Comparison of ENCODE assay signal across 25 mouse cellular contexts in the genomic region with DNA sequence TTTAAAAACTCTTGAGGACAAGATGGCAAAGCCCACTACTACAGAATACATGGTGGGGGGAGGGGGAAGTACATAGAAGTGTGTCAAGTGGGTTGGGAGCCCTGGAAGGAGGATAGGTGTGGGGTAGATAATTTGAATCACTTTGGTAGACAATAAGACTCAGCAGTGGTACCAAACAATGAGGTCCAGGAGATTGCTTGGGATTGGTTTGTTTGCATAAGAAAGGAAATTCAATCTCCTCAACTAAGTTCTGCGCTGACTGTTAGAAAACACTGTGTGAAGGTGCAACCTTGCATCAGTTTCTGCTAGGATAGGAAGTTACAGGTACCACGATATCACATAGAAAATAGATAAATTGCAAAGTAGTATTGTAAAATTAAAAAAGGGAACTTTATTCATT.
DNase-seq lines count a peak whose midpoint lies in the region; ATAC-seq and TF ChIP-seq lines count a peak whose summit lies in the region.
"Had no signal": no experiment of that assay in that cellular context is flagged by ENCODE, and none has a peak within 500 bp of the region (broad histone marks: within the 10 kb centered on the region; RNA-seq: fewer than 3 reads in every experiment).

No protein-coding gene starts in this region.

- no peak for TF ChIP-seq POLR2A in ES-Bruce4 (IDR thresholded peaks at IDR 0.05; ENCODE audit: insufficient read depth, low read length)

- 62% methylated on average over 2 of the region's 2 CpGs for WGBS in lung, postnatal 0 days
- WGBS in hindbrain, embryonic 10.5 days: 66% methylated on average over 2 of the region's 2 CpGs
- 54% methylated on average over 2 of the region's 2 CpGs for WGBS in midbrain, embryonic 13.5 days

- no peaks in the 10 kb centered on the region for H3K36me3 ChIP-seq in ES-Bruce4 (ENCODE audit: control insufficient read depth, insufficient read depth, low read length, poor library complexity, severe bottlenecking)
- H3K36me3 ChIP-seq in lung, postnatal 0 days (ENCODE audit: insufficient read depth, low read length): no peaks in the 10 kb centered on the region
- H3K36me3 ChIP-seq in hindbrain, embryonic 10.5 days: no peaks in the 10 kb centered on the region
- H3K36me3 ChIP-seq in midbrain, embryonic 13.5 days: no peaks in the 10 kb centered on the region
- H3K36me3 ChIP-seq: embryonic facial prominence, embryonic 13.5 days; embryonic facial prominence, embryonic 15.5 days; forebrain, embryonic 10.5 days; forebrain, embryonic 15.5 days; G1E had no signal

- peak; percentile 92 for DNase-seq in ES-CJ7 (ENCODE audit: low read depth, low spot score)
- DNase-seq in R1 (ENCODE audit: low read depth, low spot score): peak; percentile 90
- DNase-seq in ZHBTc4 (ENCODE audit: low read depth, low spot score): peak; percentile 74
- DNase-seq in lung, postnatal 0 days (ENCODE audit: low spot score): no peak
- DNase-seq in hindbrain, embryonic 10.5 days (ENCODE audit: low spot score): no peak
- DNase-seq: adrenal gland, adult 2 months; adrenal gland, postnatal 10 days; adrenal gland, postnatal 25 days; cerebellum, adult 11 months; cerebellum, adult 18-20 months; cerebellum, adult 8-10 months; cerebellum, adult 9-11 months; cerebellum, postnatal 14 days; cerebellum, postnatal 36 days; embryo, embryonic 11 days had no signal

- no peak overlapping the region for H3K4me3 ChIP-seq in ES-Bruce4 (ENCODE audit: low read depth, low read length)
- H3K4me3 ChIP-seq in lung, postnatal 0 days (ENCODE audit: low read depth, low read length): no peak overlapping the region
- no peak overlapping the region for H3K4me3 ChIP-seq in hindbrain, embryonic 10.5 days
- H3K4me3 ChIP-seq in midbrain, embryonic 13.5 days (replicated peaks): no peak overlapping the region
- H3K4me3 ChIP-seq: embryonic facial prominence, embryonic 13.5 days; embryonic facial prominence, embryonic 15.5 days; erythroblast, embryonic 14.5 days; forebrain, embryonic 10.5 days; forebrain, embryonic 13.5 days; forebrain, embryonic 15.5 days had no signal

- no peaks in the 10 kb centered on the region for H3K4me1 ChIP-seq in ES-Bruce4 (ENCODE audit: control insufficient read depth, insufficient read depth, low read length)
- no peaks in the 10 kb centered on the region for H3K4me1 ChIP-seq in lung, postnatal 0 days (ENCODE audit: insufficient read depth, low read depth, low read length)
- H3K4me1 ChIP-seq in hindbrain, embryonic 10.5 days (replicated peaks): no peaks in the 10 kb centered on the region
- no peaks in the 10 kb centered on the region for H3K4me1 ChIP-seq in midbrain, embryonic 13.5 days (replicated peaks)
- H3K4me1 ChIP-seq: embryonic facial prominence, embryonic 13.5 days; embryonic facial prominence, embryonic 15.5 days; forebrain, embryonic 10.5 days; forebrain, embryonic 13.5 days; forebrain, embryonic 15.5 days had no signal

- H3K4me2 ChIP-seq in lung, postnatal 0 days (replicated peaks; ENCODE audit: low read depth, low read length): no peak overlapping the region
- no peak overlapping the region for H3K4me2 ChIP-seq in midbrain, embryonic 13.5 days (replicated peaks)
- H3K4me2 ChIP-seq: embryonic facial prominence, embryonic 13.5 days; embryonic facial prominence, embryonic 15.5 days; forebrain, embryonic 13.5 days; forebrain, embryonic 15.5 days had no signal

- no peak for ATAC-seq in lung, postnatal 0 days
- no peak for ATAC-seq in midbrain, embryonic 13.5 days
- ATAC-seq: forebrain, embryonic 13.5 days; forebrain, embryonic 15.5 days; Patski had no signal

- no peaks in the 10 kb centered on the region for H3K27me3 ChIP-seq in ES-Bruce4 (ENCODE audit: control insufficient read depth, insufficient read depth, low read length, poor library complexity, severe bottlenecking)
- no peaks in the 10 kb centered on the region for H3K27me3 ChIP-seq in lung, postnatal 0 days (replicated peaks; ENCODE audit: insufficient read depth, low read length)
- no peaks in the 10 kb centered on the region for H3K27me3 ChIP-seq in hindbrain, embryonic 10.5 days (ENCODE audit: insufficient read depth, poor library complexity, severe bottlenecking)
- H3K27me3 ChIP-seq in midbrain, embryonic 13.5 days: no peaks in the 10 kb centered on the region
- H3K27me3 ChIP-seq: embryonic facial prominence, embryonic 13.5 days; embryonic facial prominence, embryonic 15.5 days; forebrain, embryonic 13.5 days; forebrain, embryonic 15.5 days; Patski had no signal

- no peak overlapping the region for H3K27ac ChIP-seq in ES-Bruce4 (ENCODE audit: insufficient read depth, low read length)
- no peak overlapping the region for H3K27ac ChIP-seq in lung, postnatal 0 days (ENCODE audit: low read length)
- H3K27ac ChIP-seq in hindbrain, embryonic 10.5 days: no peak overlapping the region
- no peak overlapping the region for H3K27ac ChIP-seq in midbrain, embryonic 13.5 days
- H3K27ac ChIP-seq: embryonic facial prominence, embryonic 13.5 days; embryonic facial prominence, embryonic 15.5 days; forebrain, embryonic 10.5 days; forebrain, embryonic 13.5 days; forebrain, embryonic 15.5 days had no signal

- no peak overlapping the region for H3K9ac ChIP-seq in ES-Bruce4 (ENCODE audit: low read depth, poor library complexity, severe bottlenecking)
- H3K9ac ChIP-seq in lung, postnatal 0 days (replicated peaks; ENCODE audit: low read depth): no peak overlapping the region
- H3K9ac ChIP-seq in midbrain, embryonic 13.5 days (replicated peaks): no peak overlapping the region
- H3K9ac ChIP-seq: embryonic facial prominence, embryonic 13.5 days; embryonic facial prominence, embryonic 15.5 days; forebrain, embryonic 13.5 days; forebrain, embryonic 15.5 days had no signal

- TF ChIP-seq EP300 in ES-Bruce4 (IDR thresholded peaks at IDR 0.05; ENCODE audit: insufficient read depth, low read depth, low read length): 0 out of 2 replicates have a peak, but pooled peaks have one; percentile 40
- TF ChIP-seq EP300 in lung, postnatal 0 days (IDR thresholded peaks at IDR 0.05): no peak

- no peak for TF ChIP-seq CTCF in ES-Bruce4 (IDR thresholded peaks at IDR 0.05; ENCODE audit: low read depth, low read length)
- TF ChIP-seq CTCF in lung, postnatal 0 days (IDR thresholded peaks at IDR 0.05): no peak

- no peaks in the 10 kb centered on the region for H3K9me3 ChIP-seq in ES-Bruce4 (replicated peaks; ENCODE audit: control insufficient read depth, insufficient read depth, low read length, poor library complexity, severe bottlenecking)
- H3K9me3 ChIP-seq in lung, postnatal 0 days (ENCODE audit: low read length): no peaks in the 10 kb centered on the region
- no peaks in the 10 kb centered on the region for H3K9me3 ChIP-seq in hindbrain, embryonic 10.5 days
- H3K9me3 ChIP-seq in midbrain, embryonic 13.5 days: no peaks in the 10 kb centered on the region
- H3K9me3 ChIP-seq: embryonic facial prominence, embryonic 13.5 days; embryonic facial prominence, embryonic 15.5 days; forebrain, embryonic 10.5 days; forebrain, embryonic 13.5 days; forebrain, embryonic 15.5 days; G1E had no signal

Comparison
In these comparisons a context has a peak if more than half of its experiments do, and no peak if none do; other contexts are left out.
1. DNase-seq: peak in ES-CJ7 (single experiment), R1 (single experiment) and ZHBTc4 (single experiment); none in lung, postnatal 0 days (single experiment) and hindbrain, embryonic 10.5 days (single experiment).